Mouse (Mus musculus) myocyte (in vitro differentiated cells): Measurements from ENCODE around the gene Snx25. TPM values are rescaled to one million over a fixed set of nuclear protein-coding genes. Genes with fewer than 3 reads are reported as not detected.

Source experiments
- H3K27me3 ChIP-seq: one replicate; pipeline ENCODE4 v1.6.1; 2011; ENCODE audit not compliant: control insufficient read depth, insufficient read depth, insufficient read length
- H3K36me3 ChIP-seq: one replicate; pipeline ENCODE4 v1.6.1; 2011; ENCODE audit not compliant: control insufficient read depth, insufficient read depth
- H3K4me2 ChIP-seq: one replicate; pipeline ENCODE4 v1.6.1; 2011; ENCODE audit warnings: low read depth, control low read depth
- H3K4me3 ChIP-seq: one replicate; pipeline ENCODE4 v1.5.1; 2011; ENCODE audit warnings: mild to moderate bottlenecking, control low read depth, moderate library complexity
- H3K79me2 ChIP-seq: one replicate; pipeline ENCODE4 v1.6.1; 2011; ENCODE audit not compliant: control insufficient read depth, insufficient read depth
- H3ac ChIP-seq: one replicate; pipeline ENCODE4 v1.6.1; 2011; ENCODE audit not compliant: control insufficient read depth, insufficient read length
- CEBPB ChIP-seq: IDR thresholded peaks from 2 replicates; pipeline ENCODE4 v1.6.1; 2011; ENCODE audit warnings: mild to moderate bottlenecking, moderate library complexity; ENCODE audit not compliant: poor library complexity, insufficient read depth, severe bottlenecking
- E2F4 ChIP-seq: IDR thresholded peaks from one replicate; pipeline ENCODE4 v1.6.1; 2011; ENCODE audit warnings: mild to moderate bottlenecking, control low read depth, moderate library complexity; ENCODE audit not compliant: insufficient read depth
- MAX ChIP-seq: IDR thresholded peaks from one replicate; pipeline ENCODE4 v1.6.1; 2011; ENCODE audit warnings: low read depth, mild to moderate bottlenecking, control low read depth
- MYOD1 ChIP-seq, 3 experiments: IDR thresholded peaks; one replicate each; pipeline ENCODE4 v1.6.1; 2011; ENCODE audit warnings: control low read depth in 2 of 3, low read depth in 2 of 3, mild to moderate bottlenecking in 2 of 3, moderate library complexity in 1 of 3; ENCODE audit not compliant: insufficient read length in 2 of 3, control insufficient read depth in 1 of 3
- MYOG ChIP-seq, 3 experiments: IDR thresholded peaks; one replicate each; pipeline ENCODE4 v1.6.1; 2011; ENCODE audit warnings: control low read depth in 2 of 3, low read depth in 2 of 3, mild to moderate bottlenecking in 2 of 3; ENCODE audit not compliant: insufficient read length in 2 of 3, control insufficient read depth in 1 of 3, insufficient read depth in 1 of 3
- POLR2A ChIP-seq: IDR thresholded peaks from one replicate; pipeline ENCODE4 v1.6.1; 2011; ENCODE audit warnings: low read depth, mild to moderate bottlenecking, control low read depth, moderate library complexity; ENCODE audit not compliant: insufficient read length
- POLR2AphosphoS2 ChIP-seq: IDR thresholded peaks from one replicate; pipeline ENCODE4 v1.6.1; 2011; ENCODE audit warnings: low read depth, control low read depth; ENCODE audit not compliant: insufficient read length
- REST ChIP-seq: IDR thresholded peaks from one replicate; pipeline ENCODE4 v1.6.1; 2011; ENCODE audit warnings: mild to moderate bottlenecking, control low read depth, moderate library complexity; ENCODE audit not compliant: insufficient read depth, insufficient read length
- SRF ChIP-seq: IDR thresholded peaks from one replicate; pipeline ENCODE4 v1.6.1; 2011; ENCODE audit warnings: low read depth; ENCODE audit not compliant: control insufficient read depth, insufficient read length
- TCF12 ChIP-seq: IDR thresholded peaks from one replicate; pipeline ENCODE4 v1.6.1; 2011; ENCODE audit warnings: mild to moderate bottlenecking, control low read depth; ENCODE audit not compliant: poor library complexity, insufficient read depth, severe bottlenecking
- TCF3 ChIP-seq: IDR thresholded peaks from one replicate; pipeline ENCODE4 v1.6.1; 2011; ENCODE audit warnings: low read depth, control low read depth; ENCODE audit not compliant: insufficient read length
- USF1 ChIP-seq: IDR thresholded peaks from one replicate; pipeline ENCODE4 v1.6.1; 2011; ENCODE audit warnings: low read depth, mild to moderate bottlenecking, control low read depth, moderate library complexity
- polyA plus RNA-seq: library from polyadenylated mRNA; unstranded; fragments of >200 nt; fragmentation: generic; extraction: Trizol; gene quantifications from one replicate; pipeline ENCODE4 v1.2.1, GENCODE M21; 2012; ENCODE audit warnings: missing spikeins

Gene Snx25
- polyA plus RNA-seq, 1 experiment: 4.4 TPM

GRCm38 (mm10) chr8:46073540-46074140 is 78.3 kb downstream of the Snx25 start:
- Histone ChIP-seq H3ac (no peak overlapping the region), H3K4me3 (no peak overlapping the region), H3K27me3 (no peaks in the 10 kb centered on the region), H3K79me2 (no peaks in the 10 kb centered on the region), H3K36me3 (no peaks in the 10 kb centered on the region), H3K4me2 (no peak overlapping the region)
- no peak for TF ChIP-seq MYOG (IDR thresholded peaks at IDR 0.05; ENCODE audit: control insufficient read depth in 1 of 3, insufficient read depth in 1 of 3, insufficient read length in 2 of 3, low read depth in 2 of 3)
- TF ChIP-seq POLR2A: no peak
- no peak for TF ChIP-seq E2F4
- TF ChIP-seq TCF3: no peak
- TF ChIP-seq REST: no peak
- TF ChIP-seq USF1: no peak
- TF ChIP-seq POLR2AphosphoS2: no peak
- no peak for TF ChIP-seq MAX
- no peak for TF ChIP-seq MYOD1 (IDR thresholded peaks at IDR 0.05; ENCODE audit: control insufficient read depth in 1 of 3, insufficient read length in 2 of 3, low read depth in 2 of 3)

DNA sequence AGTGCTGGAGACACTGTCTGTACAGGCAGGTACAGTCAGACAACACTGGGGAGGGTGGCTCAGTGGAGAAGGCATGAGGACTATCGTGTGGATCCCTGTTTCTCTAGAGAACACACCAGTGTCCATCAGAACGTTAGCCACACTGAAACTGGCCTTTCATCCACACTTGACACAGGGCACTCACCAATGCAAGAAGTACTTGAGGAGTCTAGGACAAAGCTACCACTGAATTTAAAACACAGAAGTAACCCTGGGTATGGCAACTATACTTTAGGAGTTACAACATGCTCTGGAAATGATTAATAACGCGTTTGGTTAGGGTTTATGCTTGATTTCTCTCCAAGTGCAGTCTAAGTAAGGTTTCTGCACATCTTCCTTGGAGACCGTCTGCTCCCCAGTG is 79.2 kb downstream of the Snx25 start:
- H3K4me3 ChIP-seq: no peak overlapping the region
- H3K27me3 ChIP-seq: no peaks in the 10 kb centered on the region
- H3K36me3 ChIP-seq: no peaks in the 10 kb centered on the region
- H3K79me2 ChIP-seq: no peaks in the 10 kb centered on the region
- no peak overlapping the region for H3K4me2 ChIP-seq
- H3ac ChIP-seq: no peak overlapping the region
- TF ChIP-seq E2F4 (no peak), MYOG (IDR thresholded peaks at IDR 0.05; ENCODE audit: control insufficient read depth in 1 of 3, insufficient read depth in 1 of 3, insufficient read length in 2 of 3, low read depth in 2 of 3) (no peak), MYOD1 (IDR thresholded peaks at IDR 0.05; ENCODE audit: control insufficient read depth in 1 of 3, insufficient read length in 2 of 3, low read depth in 2 of 3) (no peak), REST (no peak), POLR2A (no peak), CEBPB (no peak), MAX (no peak), TCF12 (no peak), TCF3 (no peak), USF1 (no peak), POLR2AphosphoS2 (no peak), SRF (no peak)

GRCm38 (mm10) chr8:46040260-46040659 is 111.7 kb downstream of the Snx25 start:
- Histone ChIP-seq H3K4me2 (no peak overlapping the region), H3ac (no peak overlapping the region), H3K4me3 (no peak overlapping the region), H3K27me3 (no peaks in the 10 kb centered on the region), H3K79me2 (no peaks in the 10 kb centered on the region), H3K36me3 (peaks cover 15% of the 10 kb centered on the region)
- TF ChIP-seq MYOG (IDR thresholded peaks at IDR 0.05; ENCODE audit: control insufficient read depth in 1 of 3, insufficient read depth in 1 of 3, insufficient read length in 2 of 3, low read depth in 2 of 3) (no peak), REST (no peak), TCF3 (no peak), POLR2A (no peak), MAX (no peak), SRF (no peak), TCF12 (no peak), USF1 (no peak), CEBPB (no peak), POLR2AphosphoS2 (no peak), MYOD1 (IDR thresholded peaks at IDR 0.05; ENCODE audit: control insufficient read depth in 1 of 3, insufficient read length in 2 of 3, low read depth in 2 of 3) (no peak), E2F4 (no peak)

DNA sequence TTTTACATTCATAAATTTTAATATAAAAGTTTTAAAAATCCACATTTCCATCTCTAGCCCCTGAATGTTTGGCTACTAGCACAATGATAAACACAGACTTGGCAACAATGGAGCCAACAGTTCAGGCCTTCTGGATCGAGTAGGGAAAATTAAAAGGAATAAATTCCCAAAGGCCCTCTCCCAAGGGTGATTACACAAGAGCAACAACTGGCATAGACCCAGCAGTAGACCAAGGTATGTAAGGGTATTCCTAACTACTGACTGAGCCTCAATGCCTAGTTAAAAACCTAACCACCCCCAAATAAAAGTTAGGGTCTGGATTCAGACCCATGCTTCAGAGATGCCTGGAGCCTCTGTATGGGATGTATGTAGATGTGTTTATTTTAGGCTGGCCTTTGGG is 112.3 kb downstream of the Snx25 start:
- no peak overlapping the region for H3ac ChIP-seq
- no peak overlapping the region for H3K4me3 ChIP-seq
- no peak overlapping the region for H3K4me2 ChIP-seq
- peaks cover 13% of the 10 kb centered on the region for H3K36me3 ChIP-seq
- no peaks in the 10 kb centered on the region for H3K79me2 ChIP-seq
- H3K27me3 ChIP-seq: no peaks in the 10 kb centered on the region
- TF ChIP-seq REST (no peak), MYOD1 (IDR thresholded peaks at IDR 0.05; ENCODE audit: control insufficient read depth in 1 of 3, insufficient read length in 2 of 3, low read depth in 2 of 3) (no peak), POLR2A (no peak), E2F4 (no peak), TCF12 (no peak), MYOG (IDR thresholded peaks at IDR 0.05; ENCODE audit: control insufficient read depth in 1 of 3, insufficient read depth in 1 of 3, insufficient read length in 2 of 3, low read depth in 2 of 3) (no peak), USF1 (no peak), CEBPB (no peak), SRF (no peak), TCF3 (no peak), MAX (no peak), POLR2AphosphoS2 (no peak)

- H3K79me2 ChIP-seq: no peaks in the 10 kb centered on the region
- no peaks in the 10 kb centered on the region for H3K27me3 ChIP-seq
- TF ChIP-seq CEBPB: no peak
- no peak for TF ChIP-seq TCF12
- H3ac ChIP-seq: no peak overlapping the region
- H3K36me3 ChIP-seq: peaks cover 12% of the 10 kb centered on the region
- H3K4me3 ChIP-seq: no peak overlapping the region
- H3K4me2 ChIP-seq: no peak overlapping the region
Observed at GRCm38 (mm10) chr8:46036217-46036616, 115.7 kb downstream of the Snx25 start.
